Mouse (Mus musculus) heart, postnatal 0 days (tissue): ENCODE measurements around the gene Zfp37. TPM values are rescaled to one million over a fixed set of nuclear protein-coding genes. Genes with fewer than 3 reads are reported as not detected.
"Not testable (repeated sequence)": the region's sequence is repeated elsewhere in the genome, so short reads cannot be mapped to it uniquely, and the experiment has no call there.

Experiments
- ATAC-seq: fragments of 200-750 bp; cut with Nextera tagmentation; 2 replicates; pipeline ENCODE4 v1.8.0; 2017; ENCODE audit warnings: low read depth, moderate number of reproducible peaks, moderate library complexity; ENCODE audit not compliant: insufficient read depth
- DNase-seq: peaks from one replicate; pipeline ENCODE4 v3.0.0-alpha.2; 2016; ENCODE audit warnings: low spot score
- H3K27ac ChIP-seq: fragments of 300-500 bp; sonication (generic); 2 replicates; pipeline ENCODE4 v1.5.1; 2014; ENCODE audit warnings: low read depth, mild to moderate bottlenecking
- H3K27me3 ChIP-seq: fragments of 300-500 bp; sonication (generic); 2 replicates; pipeline ENCODE4 v1.6.1; 2014; ENCODE audit warnings: low read length, mixed read lengths; ENCODE audit not compliant: control insufficient read depth, insufficient read depth
- H3K36me3 ChIP-seq: fragments of 300-500 bp; sonication (generic); replicated peaks from 2 replicates; pipeline ENCODE4 v1.6.1; 2014; ENCODE audit warnings: low read length, mixed read lengths; ENCODE audit not compliant: control insufficient read depth, insufficient read depth
- H3K4me1 ChIP-seq: fragments of 300-500 bp; sonication (generic); 2 replicates; pipeline ENCODE4 v1.6.1; 2014; ENCODE audit warnings: antibody characterized with exemption; ENCODE audit not compliant: control insufficient read depth, insufficient read depth
- H3K4me2 ChIP-seq: fragments of 300-500 bp; sonication (generic); 2 replicates; pipeline ENCODE4 v1.6.1; 2014; ENCODE audit warnings: low read depth, mild to moderate bottlenecking, low read length, moderate library complexity
- H3K4me3 ChIP-seq: fragments of 300-500 bp; sonication (generic); 2 replicates; pipeline ENCODE4 v1.5.1; 2014; ENCODE audit warnings: low read depth, low read length
- H3K9ac ChIP-seq: fragments of 300-500 bp; sonication (generic); replicated peaks from 2 replicates; pipeline ENCODE4 v1.6.1; 2014; ENCODE audit warnings: low read depth, low read length, mixed read lengths
- H3K9me3 ChIP-seq: fragments of 300-500 bp; sonication (generic); replicated peaks from 2 replicates; pipeline ENCODE4 v1.6.1; 2016; ENCODE audit warnings: low read length; ENCODE audit not compliant: control insufficient read depth
- CTCF ChIP-seq: IDR thresholded peaks from 2 replicates; pipeline ENCODE4 v1.5.1; 2016; ENCODE audit warnings: antibody characterized with exemption, control low read depth, low read depth
- EP300 ChIP-seq: IDR thresholded peaks from 2 replicates; pipeline ENCODE4 v1.6.1; 2016; ENCODE audit warnings: antibody characterized with exemption, low read depth
- WGBS: fragments of 180-500 bp; shearing (Covaris S2); extraction: QIAGEN DNeasy Blood & Tissue Kit; methylation state at CpG from one replicate; pipeline ENCODE4 v1.1.7; 2014; 5-methylcytosine and 5-hydroxymethylcytosine counted together
- polyA plus RNA-seq: library from polyadenylated mRNA; unstranded; fragments of >200 nt; fragmentation: Nextera tagmentation; extraction: Ambion mirVana; gene quantifications from 2 replicates; pipeline ENCODE4 v1.2.1, GENCODE M21; 2015
- total RNA-seq: library from RNA; depleted of rRNA; stranded (reverse); fragments of >200 nt; gene quantifications from 2 replicates; pipeline ENCODE4 v1.2.3, GENCODE M21; 2014; ENCODE audit warnings: low replicate concordance

Zfp37 gene
- total and polyA plus RNA-seq, 2 experiments from 2014 or later, result 2.8 to 9.5 TPM

- no peak for ATAC-seq
- TF ChIP-seq EP300 (no peak), CTCF (no peak)
- Histone ChIP-seq H3K4me1 (no peaks in the 10 kb centered on the region), H3K36me3 (no peaks in the 10 kb centered on the region), H3K27me3 (no peaks in the 10 kb centered on the region), H3K9ac (no peak overlapping the region), H3K27ac (no peak overlapping the region), H3K4me2 (no peak overlapping the region), H3K4me3 (no peak overlapping the region), H3K9me3 (no peaks in the 10 kb centered on the region)
- DNase-seq, result no peak
- 89% methylated on average over 10 of the region's 10 CpGs for WGBS
These were observed 41.8 kb upstream of the Zfp37 start for GRCm38 (mm10) chr4:62272696-62273095.

- no peaks in the 10 kb centered on the region for H3K9me3 ChIP-seq
- no peak for ATAC-seq
- WGBS, result 56% methylated on average over 10 of the region's 10 CpGs
- H3K27me3 ChIP-seq, result no peaks in the 10 kb centered on the region
- TF ChIP-seq EP300 (no peak), CTCF (no peak)
- H3K27ac ChIP-seq, result no peak overlapping the region
- H3K4me3 ChIP-seq, result no peak overlapping the region
- no peak overlapping the region for H3K9ac ChIP-seq
- no peaks in the 10 kb centered on the region for H3K36me3 ChIP-seq
- no peak overlapping the region for H3K4me2 ChIP-seq
- no peaks in the 10 kb centered on the region for H3K4me1 ChIP-seq
- no peak for DNase-seq
These were observed 36.3 kb upstream of the Zfp37 start for GRCm38 (mm10) chr4:62267101-62267500.

GRCm38 (mm10) chr4:62266016-62266415, 35.2 kb upstream of the Zfp37 start:
- H3K4me3 ChIP-seq, H3K9me3 ChIP-seq, DNase-seq, H3K36me3 ChIP-seq, H3K4me1 ChIP-seq, H3K4me2 ChIP-seq, H3K27me3 ChIP-seq, H3K9ac ChIP-seq, ATAC-seq, H3K27ac ChIP-seq: not testable (repeated sequence)
- WGBS, result 63% methylated on average over 6 of the region's 7 CpGs

DNA sequence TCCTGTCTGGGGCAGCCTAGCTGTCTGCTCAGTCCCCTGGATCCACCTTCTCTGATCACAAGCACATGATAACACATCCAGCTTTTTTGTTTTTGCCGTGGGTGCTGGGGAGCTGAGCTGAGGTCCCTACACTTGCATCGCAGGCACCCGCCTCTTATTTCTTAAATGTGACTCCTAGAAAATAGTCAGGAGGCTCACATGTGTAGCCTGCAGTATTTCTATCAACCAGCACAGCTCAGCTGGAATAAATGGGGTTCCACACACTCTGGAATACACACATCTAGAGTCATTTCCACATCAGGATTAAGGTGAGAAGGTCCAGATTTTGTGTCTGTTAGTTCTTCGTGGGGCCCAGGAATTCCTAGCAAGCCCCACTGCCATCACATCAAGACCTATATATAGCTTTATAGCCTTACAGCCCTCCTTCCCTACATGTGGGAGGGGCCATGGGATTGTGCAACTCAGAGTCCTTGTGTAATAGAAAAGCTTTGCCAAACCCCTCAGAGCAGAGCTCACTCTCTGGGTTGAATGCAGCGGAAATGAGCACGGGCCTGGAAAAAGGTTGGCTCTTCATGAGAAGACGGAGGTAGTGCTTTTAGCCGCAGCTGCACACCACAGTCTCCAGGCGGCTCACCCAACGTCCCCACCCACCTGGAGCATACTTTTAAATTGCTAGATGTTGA, 34.4 kb upstream of the Zfp37 start:
- H3K4me3 ChIP-seq, result no peak overlapping the region
- H3K4me1 ChIP-seq, result no peaks in the 10 kb centered on the region
- H3K27ac ChIP-seq, result no peak overlapping the region
- H3K4me2 ChIP-seq, result no peak overlapping the region
- no peaks in the 10 kb centered on the region for H3K36me3 ChIP-seq
- no peak for DNase-seq
- 64% methylated on average over 10 of the region's 10 CpGs for WGBS
- H3K27me3 ChIP-seq, result no peaks in the 10 kb centered on the region
- peak; percentile 39 for ATAC-seq
- H3K9ac ChIP-seq, result no peak overlapping the region
- TF ChIP-seq CTCF (no peak), EP300 (no peak)
- H3K9me3 ChIP-seq, result no peaks in the 10 kb centered on the region

- H3K4me3 ChIP-seq, result no peak overlapping the region
- DNase-seq (no peak), ATAC-seq (no peak)
- H3K4me2 ChIP-seq, result no peak overlapping the region
- no peak overlapping the region for H3K9ac ChIP-seq
- no peak for TF ChIP-seq EP300
- peak; percentile 7; the same call in 1 of the 2 replicates for TF ChIP-seq CTCF
- no peaks in the 10 kb centered on the region for H3K27me3 ChIP-seq
- H3K36me3 ChIP-seq, result no peaks in the 10 kb centered on the region
- no peaks in the 10 kb centered on the region for H3K4me1 ChIP-seq
- H3K27ac ChIP-seq, result no peak overlapping the region
- WGBS, result 37% methylated on average over 7 of the region's 7 CpGs
- no peaks in the 10 kb centered on the region for H3K9me3 ChIP-seq
These were observed 32.4 kb upstream of the Zfp37 start for GRCm38 (mm10) chr4:62263133-62263844.

GRCm38 (mm10) chr4:62262276-62262675, 31.4 kb upstream of the Zfp37 start, which contains the start of gene Slc31a2:
Gene Slc31a2 (plus strand): TSS chr4:62262562.
- Histone ChIP-seq H3K4me3 (no peak within 1 kb of the TSS), H3K9me3 (no peaks in the 10 kb centered on the region), H3K4me1 (no peaks in the 10 kb centered on the region), H3K4me2 (no peak within 1 kb of the TSS), H3K27ac (no peak within 1 kb of the TSS), H3K36me3 (no peaks in the 10 kb centered on the region), H3K27me3 (no peaks in the 10 kb centered on the region), H3K9ac (no peak within 1 kb of the TSS)
- DNase-seq (no peak), ATAC-seq (no peak)
- 36% methylated on average over 2 of the region's 2 CpGs for WGBS
- TF ChIP-seq EP300, result no peak
- no peak for TF ChIP-seq CTCF
